9 mouse cellular contexts compared by ENCODE assay signal in genomic region chr13:104610210-104611111, GRCm38 (mm10).
DNase-seq lines count a peak whose midpoint lies in the region; ATAC-seq and TF ChIP-seq lines count a peak whose summit lies in the region.
"Had no signal": no experiment of that assay in that cellular context is flagged by ENCODE, and none has a peak within 500 bp of the region (broad histone marks: within the 10 kb centered on the region; RNA-seq: fewer than 3 reads in every experiment).

No protein-coding gene starts in this region.

- H3K36me3 ChIP-seq in liver, embryonic 11.5 days (ENCODE audit: control insufficient read depth, insufficient read depth, low read length), result no peaks in the 10 kb centered on the region
- no peaks in the 10 kb centered on the region for H3K36me3 ChIP-seq in liver, embryonic 13.5 days
- no peaks in the 10 kb centered on the region for H3K36me3 ChIP-seq in hindbrain, embryonic 16.5 days (ENCODE audit: control insufficient read depth, insufficient read depth, low read length)
- no peaks in the 10 kb centered on the region for H3K36me3 ChIP-seq in hindbrain, postnatal 0 days (ENCODE audit: insufficient read depth, low read length)
- H3K36me3 ChIP-seq: limb, embryonic 13.5 days had no signal

- TF ChIP-seq CTCF in hindbrain, postnatal 0 days (IDR thresholded peaks at IDR 0.05; ENCODE audit: low read depth), result no peak

- H3K9ac ChIP-seq in liver, embryonic 11.5 days (ENCODE audit: low read depth, low read length), result no peak overlapping the region
- no peak overlapping the region for H3K9ac ChIP-seq in liver, embryonic 13.5 days
- H3K9ac ChIP-seq in hindbrain, embryonic 16.5 days (ENCODE audit: low read depth, low read length), result no peak overlapping the region
- no peak overlapping the region for H3K9ac ChIP-seq in hindbrain, postnatal 0 days (replicated peaks; ENCODE audit: low read length)
- H3K9ac ChIP-seq: limb, embryonic 13.5 days had no signal

- 72% methylated on average over 22 of the region's 22 CpGs for WGBS in liver, embryonic 11.5 days
- 44% methylated on average over 22 of the region's 22 CpGs for WGBS in liver, embryonic 13.5 days (ENCODE audit: insufficient replicate concordance)
- 82% methylated on average over 22 of the region's 22 CpGs for WGBS in hindbrain, embryonic 16.5 days
- 84% methylated on average over 22 of the region's 22 CpGs for WGBS in hindbrain, postnatal 0 days

- no peak overlapping the region for H3K27ac ChIP-seq in liver, embryonic 11.5 days (ENCODE audit: low read depth, low read length)
- 0 out of 2 replicates have a peak overlapping the region, but pooled peaks have one; percentile 12 for H3K27ac ChIP-seq in liver, embryonic 13.5 days
- H3K27ac ChIP-seq in hindbrain, embryonic 16.5 days (ENCODE audit: low read depth, low read length), result no peak overlapping the region
- no peak overlapping the region for H3K27ac ChIP-seq in hindbrain, postnatal 0 days
- H3K27ac ChIP-seq: limb, embryonic 13.5 days had no signal

- no peak; the same call in 1 of the 2 replicates for ATAC-seq in liver, embryonic 11.5 days (replicated peaks; ENCODE audit: low FRiP score)
- ATAC-seq in liver, embryonic 13.5 days (ENCODE audit: low read depth), result peak; percentile 65
- ATAC-seq in hindbrain, embryonic 16.5 days, result no peak
- no peak for ATAC-seq in hindbrain, postnatal 0 days

- H3K4me3 ChIP-seq in liver, embryonic 11.5 days (ENCODE audit: low read depth, low read length), result no peak overlapping the region
- peak overlapping the region; percentile 25 for H3K4me3 ChIP-seq in liver, embryonic 13.5 days (replicated peaks)
- H3K4me3 ChIP-seq in hindbrain, embryonic 16.5 days (ENCODE audit: low read length), result no peak overlapping the region
- H3K4me3 ChIP-seq in hindbrain, postnatal 0 days (ENCODE audit: low read length), result no peak overlapping the region
- H3K4me3 ChIP-seq: limb, embryonic 13.5 days had no signal

- DNase-seq in liver (peak; percentile 22), MN1 (ENCODE audit: low spot score) (no peak)
- no peak for DNase-seq in liver, embryonic 11.5 days (ENCODE audit: low spot score)
- DNase-seq in heart, adult 9 months (ENCODE audit: low spot score in 2 of 2), result peak; percentile 46 to 51
- DNase-seq in liver, embryonic 13.5 days, result no peak
- peak; percentile 10 for DNase-seq in spleen, adult 12 weeks (ENCODE audit: low spot score)
- no peak for DNase-seq in hindbrain, postnatal 0 days (ENCODE audit: low spot score)

- no peak overlapping the region for H3K4me2 ChIP-seq in liver, embryonic 11.5 days
- H3K4me2 ChIP-seq in liver, embryonic 13.5 days, result peak overlapping the region; percentile 30
- no peak overlapping the region for H3K4me2 ChIP-seq in hindbrain, embryonic 16.5 days (ENCODE audit: low read length)
- no peak overlapping the region for H3K4me2 ChIP-seq in hindbrain, postnatal 0 days (ENCODE audit: low read depth, low read length)
- H3K4me2 ChIP-seq: limb, embryonic 13.5 days had no signal

- H3K27me3 ChIP-seq in liver, embryonic 11.5 days (replicated peaks; ENCODE audit: control insufficient read depth, insufficient read depth, low read length), result no peaks in the 10 kb centered on the region
- H3K27me3 ChIP-seq in liver, embryonic 13.5 days, result no peaks in the 10 kb centered on the region
- H3K27me3 ChIP-seq in hindbrain, embryonic 16.5 days (replicated peaks; ENCODE audit: control insufficient read depth, insufficient read depth, low read length), result no peaks in the 10 kb centered on the region
- no peaks in the 10 kb centered on the region for H3K27me3 ChIP-seq in hindbrain, postnatal 0 days (ENCODE audit: insufficient read depth, low read length)
- H3K27me3 ChIP-seq: limb, embryonic 13.5 days had no signal

- H3K4me1 ChIP-seq in liver, embryonic 11.5 days (replicated peaks; ENCODE audit: control insufficient read depth, insufficient read depth, low read length), result no peaks in the 10 kb centered on the region
- no peaks in the 10 kb centered on the region for H3K4me1 ChIP-seq in liver, embryonic 13.5 days (replicated peaks)
- H3K4me1 ChIP-seq in hindbrain, embryonic 16.5 days (ENCODE audit: control insufficient read depth, insufficient read depth, low read depth, low read length), result no peaks in the 10 kb centered on the region
- no peaks in the 10 kb centered on the region for H3K4me1 ChIP-seq in hindbrain, postnatal 0 days (ENCODE audit: insufficient read depth, low read length)

- H3K9me3 ChIP-seq in liver, embryonic 11.5 days (ENCODE audit: control insufficient read depth, low read length), result no peaks in the 10 kb centered on the region
- no peaks in the 10 kb centered on the region for H3K9me3 ChIP-seq in liver, embryonic 13.5 days (replicated peaks)
- no peaks in the 10 kb centered on the region for H3K9me3 ChIP-seq in hindbrain, embryonic 16.5 days (ENCODE audit: control insufficient read depth, low read length)
- H3K9me3 ChIP-seq in hindbrain, postnatal 0 days (ENCODE audit: low read length), result no peaks in the 10 kb centered on the region
- H3K9me3 ChIP-seq: limb, embryonic 13.5 days had no signal

Comparison
In these comparisons a context has a peak if more than half of its experiments do, and no peak if none do; other contexts are left out.
1. DNase-seq: peak in liver (single experiment), heart, adult 9 months (2 of 2) and spleen, adult 12 weeks (single experiment); none in liver, embryonic 11.5 days (single experiment), liver, embryonic 13.5 days (single experiment), hindbrain, postnatal 0 days (single experiment) and MN1 (single experiment).